In genomic region chr3:28827605-28828004, GRCm38 (mm10) we compare ENCODE assay signal across 12 mouse cellular contexts.
"Had no signal": no experiment of that assay in that cellular context is flagged by ENCODE, and none has a peak within 500 bp of the region (broad histone marks: within the 10 kb centered on the region; RNA-seq: fewer than 3 reads in every experiment).

No protein-coding gene starts in this region.

- H3K4me1 ChIP-seq: limb, embryonic 13.5 days; midbrain, embryonic 12.5 days had no signal

- H3K4me2 ChIP-seq: limb, embryonic 13.5 days; midbrain, embryonic 12.5 days had no signal

- H3K9ac ChIP-seq: limb, embryonic 13.5 days; liver, embryonic 14.5 days; midbrain, embryonic 12.5 days had no signal

- H3K27ac ChIP-seq: limb, embryonic 13.5 days; liver, embryonic 14.5 days; midbrain, embryonic 12.5 days had no signal

- H3K36me3 ChIP-seq: limb, embryonic 13.5 days; midbrain, embryonic 12.5 days had no signal

- H3K4me3 ChIP-seq: limb, embryonic 13.5 days; midbrain, embryonic 12.5 days had no signal

- DNase-seq: kidney, adult 11 months; kidney, adult 9 months; kidney, postnatal 14 days; layer of hippocampus, postnatal 36 days; left cerebral cortex, postnatal 4 days; lung, adult 2 months; lung, postnatal 14 days; right cerebral cortex, postnatal 14 days; thymus, postnatal 4 days had no signal

- H3K9me3 ChIP-seq: limb, embryonic 13.5 days; midbrain, embryonic 12.5 days had no signal

- H3K27me3 ChIP-seq: limb, embryonic 13.5 days; midbrain, embryonic 12.5 days had no signal
